Mouse (Mus musculus): ENCODE results near the gene Nol3.

GRCm38 (mm10) chr8:105261326-105261980 is 14.5 kb upstream of the Nol3 start:
- TF ChIP-seq POLR2A (IDR thresholded peaks at IDR 0.05; ENCODE audit: control insufficient read depth, extremely low read depth, insufficient read depth, low read length, poor library complexity) = no peak
- no peak for TF ChIP-seq CTCF (IDR thresholded peaks at IDR 0.05; ENCODE audit: borderline replicate concordance, control insufficient read depth, extremely low read depth, insufficient read depth, low read length, poor library complexity)
